Mouse (Mus musculus) midbrain, postnatal 0 days (tissue): Measurements from ENCODE around the gene Gltp. TPM values are rescaled to one million over a fixed set of nuclear protein-coding genes. Genes with fewer than 3 reads are reported as not detected.

ENCODE experiments used
- ATAC-seq: fragments of 200-750 bp; cut with Nextera tagmentation; 2 replicates; pipeline ENCODE4 v1.8.0; 2017; ENCODE audit warnings: moderate number of reproducible peaks, mild to moderate bottlenecking, moderate TSS enrichment, moderate library complexity; ENCODE audit not compliant: low FRiP score
- DNase-seq: peaks from one replicate; pipeline ENCODE4 v3.0.0-alpha.2; 2015; ENCODE audit warnings: low spot score
- H3K27ac ChIP-seq: fragments of 300-500 bp; sonication (generic); 2 replicates; pipeline ENCODE4 v1.5.1; 2014; ENCODE audit warnings: low read depth, mild to moderate bottlenecking, low read length, mixed read lengths
- H3K27me3 ChIP-seq: fragments of 300-500 bp; sonication (generic); 2 replicates; pipeline ENCODE4 v1.6.1; 2014; ENCODE audit warnings: low read length, control low read depth, mixed read lengths; ENCODE audit not compliant: insufficient read depth
- H3K36me3 ChIP-seq: fragments of 300-500 bp; sonication (generic); 2 replicates; pipeline ENCODE4 v1.6.1; 2014; ENCODE audit warnings: low read length, control low read depth, mixed read lengths; ENCODE audit not compliant: insufficient read depth
- H3K4me1 ChIP-seq: fragments of 300-500 bp; sonication (generic); 2 replicates; pipeline ENCODE4 v1.6.1; 2014; ENCODE audit warnings: mild to moderate bottlenecking, control low read depth, antibody characterized with exemption, low read length, mixed read lengths; ENCODE audit not compliant: insufficient read depth
- H3K4me2 ChIP-seq: fragments of 300-500 bp; sonication (generic); 2 replicates; pipeline ENCODE4 v1.6.1; 2014; ENCODE audit warnings: low read depth, mild to moderate bottlenecking, low read length, mixed read lengths; ENCODE audit not compliant: poor library complexity, severe bottlenecking
- H3K4me3 ChIP-seq: fragments of 300-500 bp; sonication (generic); 2 replicates; pipeline ENCODE4 v1.5.1; 2014; ENCODE audit warnings: low read depth, mild to moderate bottlenecking, low read length, moderate library complexity
- H3K9ac ChIP-seq: fragments of 300-500 bp; sonication (generic); replicated peaks from 2 replicates; pipeline ENCODE4 v1.6.1; 2014; ENCODE audit warnings: mild to moderate bottlenecking, low read length, moderate library complexity, mixed read lengths; ENCODE audit not compliant: poor library complexity, severe bottlenecking
- H3K9me3 ChIP-seq: fragments of 300-500 bp; sonication (generic); 2 replicates; pipeline ENCODE4 v1.6.1; 2016; ENCODE audit warnings: low read length, control low read depth
- CTCF ChIP-seq: IDR thresholded peaks from 2 replicates; pipeline ENCODE4 v1.5.1; 2016; ENCODE audit warnings: antibody characterized with exemption, mild to moderate bottlenecking
- WGBS: fragments of 180-500 bp; shearing (Covaris S2); extraction: QIAGEN DNeasy Blood & Tissue Kit; methylation state at CpG from one replicate; pipeline ENCODE4 v1.1.7; 2014; 5-methylcytosine and 5-hydroxymethylcytosine counted together
- polyA plus RNA-seq: library from polyadenylated mRNA; unstranded; fragments of >200 nt; fragmentation: Nextera tagmentation; extraction: Ambion mirVana; gene quantifications from 2 replicates; pipeline ENCODE4 v1.2.1, GENCODE M21; 2015
- total RNA-seq: library from RNA; depleted of rRNA; stranded (reverse); fragments of >200 nt; gene quantifications from 2 replicates; pipeline ENCODE4 v1.2.3, GENCODE M21; 2014

Gltp gene
- total and polyA plus RNA-seq, 2 experiments from 2014 or later: 32.6 to 42.1 TPM

DNA sequence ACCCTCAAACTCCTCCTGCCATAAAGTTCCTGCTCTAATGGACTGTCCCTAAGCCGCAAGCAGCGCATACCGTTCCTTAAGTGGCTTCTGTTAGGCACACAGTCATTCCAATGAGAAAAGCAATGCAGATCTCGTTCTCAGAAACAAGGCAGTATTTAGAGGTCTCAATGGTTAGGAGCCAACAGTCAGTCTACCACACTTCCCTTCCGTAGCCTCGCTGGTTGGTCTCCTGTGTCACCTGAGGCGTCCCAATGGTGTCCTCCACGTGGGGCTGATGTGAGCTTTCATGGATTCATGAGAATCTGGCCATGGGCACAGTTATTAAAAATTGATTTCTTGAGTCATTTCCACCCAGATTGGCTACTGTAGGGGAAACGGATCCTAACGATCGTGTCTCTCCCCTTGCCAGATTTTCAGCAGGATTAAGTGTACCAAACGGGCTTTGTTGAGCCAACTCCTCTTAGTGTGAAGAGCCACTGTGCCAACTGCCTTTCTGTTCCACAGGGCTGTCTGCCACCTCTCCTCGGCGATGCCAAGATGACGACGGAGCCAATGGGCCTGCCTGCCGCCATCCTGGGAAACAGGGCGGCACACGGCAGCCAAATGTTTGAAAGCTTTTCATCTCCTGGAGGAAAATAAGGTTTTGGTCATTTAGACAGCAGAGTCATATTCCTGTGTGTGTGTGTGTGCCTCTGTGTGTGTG lies 7.4 kb upstream of the Gltp start:
- Histone ChIP-seq H3K9me3 (no peaks in the 10 kb centered on the region), H3K27ac (no peak overlapping the region), H3K4me3 (no peak overlapping the region), H3K36me3 (no peaks in the 10 kb centered on the region), H3K4me2 (no peak overlapping the region), H3K9ac (no peak overlapping the region), H3K4me1 (no peaks in the 10 kb centered on the region), H3K27me3 (no peaks in the 10 kb centered on the region)
- ATAC-seq (0 out of 2 replicates have a peak, but pooled peaks have one; percentile 58), DNase-seq (peak; percentile 87)
- 74% methylated on average over 19 of the region's 19 CpGs for WGBS
- no peak for TF ChIP-seq CTCF

DNA sequence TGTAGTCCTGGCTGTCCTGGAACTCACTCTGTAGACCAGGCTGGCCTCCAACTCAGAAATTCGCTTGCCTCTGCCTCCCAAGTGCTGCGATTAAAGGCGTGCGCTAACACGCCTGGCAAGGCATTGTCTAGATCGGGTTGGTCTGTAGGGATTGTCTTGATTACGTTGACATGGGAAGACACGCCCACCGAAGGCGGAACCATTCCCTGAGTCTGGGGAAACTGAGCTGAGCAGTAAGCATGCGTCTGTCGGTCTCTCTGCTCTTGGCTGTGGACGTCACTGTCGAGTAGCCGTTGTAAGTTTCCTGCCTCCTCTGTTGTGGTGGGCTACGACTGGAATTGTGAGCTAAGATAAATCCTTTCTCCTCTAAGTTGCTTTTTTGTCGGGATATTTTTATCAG lies 6.2 kb upstream of the Gltp start:
- no peaks in the 10 kb centered on the region for H3K4me1 ChIP-seq
- no peak overlapping the region for H3K4me2 ChIP-seq
- no peak overlapping the region for H3K27ac ChIP-seq
- H3K9ac ChIP-seq: no peak overlapping the region
- no peak for TF ChIP-seq CTCF
- WGBS: 87% methylated on average over 17 of the region's 17 CpGs
- ATAC-seq: no peak
- H3K4me3 ChIP-seq: no peak overlapping the region
- no peaks in the 10 kb centered on the region for H3K9me3 ChIP-seq
- no peaks in the 10 kb centered on the region for H3K27me3 ChIP-seq
- DNase-seq: no peak
- no peaks in the 10 kb centered on the region for H3K36me3 ChIP-seq

DNA sequence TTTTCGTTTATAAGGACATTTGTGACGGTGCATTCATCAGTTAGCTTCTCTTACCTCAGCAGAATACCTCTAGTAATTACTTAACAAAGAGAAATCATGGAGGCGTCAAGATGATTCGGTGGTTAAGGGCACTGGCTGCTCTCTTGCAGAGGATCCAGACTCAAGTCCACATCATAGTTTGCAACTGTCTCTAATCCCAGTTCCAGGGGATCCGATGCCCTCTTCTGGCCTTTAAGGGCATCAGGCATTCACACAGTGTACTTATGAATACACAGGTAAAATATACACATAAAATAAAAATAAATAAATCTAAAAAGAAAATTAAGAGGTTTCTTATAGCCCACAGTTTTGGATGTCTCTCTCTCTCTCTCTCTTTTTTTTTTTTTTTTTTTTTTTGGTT lies 5.0 kb upstream of the Gltp start:
- Histone ChIP-seq H3K27me3 (no peaks in the 10 kb centered on the region), H3K9ac (no peak overlapping the region), H3K4me3 (no peak overlapping the region), H3K4me1 (no peaks in the 10 kb centered on the region), H3K4me2 (no peak overlapping the region), H3K36me3 (no peaks in the 10 kb centered on the region), H3K9me3 (no peaks in the 10 kb centered on the region), H3K27ac (no peak overlapping the region)
- ATAC-seq (no peak), DNase-seq (no peak)
- 68% methylated on average over 5 of the region's 5 CpGs for WGBS
- TF ChIP-seq CTCF: peak; percentile 33

DNA sequence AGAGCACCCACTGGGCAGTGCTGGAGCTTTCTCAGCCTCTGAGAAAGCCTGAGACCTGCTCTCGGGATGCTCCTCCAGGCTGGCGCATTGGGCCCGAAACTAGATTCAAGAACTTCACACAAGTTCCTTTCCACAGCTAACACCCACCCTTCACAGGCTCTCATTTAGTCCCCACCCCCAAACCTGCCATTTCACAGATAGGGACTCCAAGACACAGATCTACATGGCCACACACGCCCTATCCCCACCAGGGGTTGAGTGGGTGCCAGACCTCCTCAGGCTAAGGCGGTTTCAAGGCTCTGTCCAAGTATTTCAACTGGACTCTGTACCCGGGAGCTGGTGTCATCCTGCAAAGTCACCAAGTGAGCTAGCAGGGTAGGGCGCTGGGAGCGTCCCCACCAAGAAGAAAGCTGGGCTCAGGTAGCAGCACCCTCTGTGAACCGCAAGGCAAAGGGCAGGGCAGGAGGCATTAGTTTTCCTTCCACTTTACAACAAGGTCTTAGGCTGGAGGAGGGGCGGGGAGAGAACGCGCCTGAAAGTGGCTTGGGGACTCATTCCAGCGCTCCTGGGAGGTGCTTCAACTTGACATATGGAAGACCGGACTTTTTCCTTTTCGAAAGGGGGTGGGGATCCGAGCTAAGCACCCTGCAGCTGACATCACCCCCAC lies 951 bp downstream of the Gltp start:
- WGBS: 17% methylated on average over 16 of the region's 16 CpGs
- peak overlapping the region; percentile 80 for H3K4me3 ChIP-seq
- ATAC-seq (no peak), DNase-seq (no peak)
- no peaks in the 10 kb centered on the region for H3K27me3 ChIP-seq
- peak overlapping the region; percentile 86 for H3K9ac ChIP-seq
- no peaks in the 10 kb centered on the region for H3K36me3 ChIP-seq
- no peak overlapping the region for H3K27ac ChIP-seq
- no peak for TF ChIP-seq CTCF
- peaks cover 11% of the 10 kb centered on the region; the same call in 1 of the 2 replicates for H3K4me1 ChIP-seq
- H3K9me3 ChIP-seq: no peaks in the 10 kb centered on the region
- peak overlapping the region; percentile 85 for H3K4me2 ChIP-seq

DNA sequence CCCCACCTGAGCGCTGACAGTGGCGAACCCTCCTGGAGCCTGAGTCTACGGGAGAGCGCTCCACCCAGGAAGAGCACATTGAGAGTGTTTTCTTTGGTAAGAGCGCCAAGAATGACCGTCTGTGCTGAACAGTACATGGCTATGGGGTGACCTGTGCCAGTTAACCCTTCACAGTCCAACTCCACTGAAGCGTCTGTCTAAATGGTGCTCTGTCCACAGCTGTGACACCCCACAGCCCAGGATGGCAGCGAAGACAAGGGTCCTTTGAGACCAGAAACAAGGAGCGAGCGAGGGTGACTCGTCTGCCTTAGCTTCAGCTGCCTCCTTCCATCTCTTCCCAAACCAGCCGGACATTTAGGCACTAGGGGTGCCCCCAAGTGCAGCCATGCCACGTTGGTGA lies 2.1 kb downstream of the Gltp start:
- Histone ChIP-seq H3K4me2 (peak overlapping the region; percentile 24; the same call in 1 of the 2 replicates), H3K27ac (no peak overlapping the region), H3K9ac (no peak overlapping the region), H3K9me3 (no peaks in the 10 kb centered on the region), H3K4me1 (peaks cover 11% of the 10 kb centered on the region; the same call in 1 of the 2 replicates), H3K27me3 (no peaks in the 10 kb centered on the region), H3K4me3 (no peak overlapping the region), H3K36me3 (no peaks in the 10 kb centered on the region)
- 80% methylated on average over 13 of the region's 13 CpGs for WGBS
- no peak for TF ChIP-seq CTCF
- peak; percentile 37 for DNase-seq
- no peak for ATAC-seq

DNA sequence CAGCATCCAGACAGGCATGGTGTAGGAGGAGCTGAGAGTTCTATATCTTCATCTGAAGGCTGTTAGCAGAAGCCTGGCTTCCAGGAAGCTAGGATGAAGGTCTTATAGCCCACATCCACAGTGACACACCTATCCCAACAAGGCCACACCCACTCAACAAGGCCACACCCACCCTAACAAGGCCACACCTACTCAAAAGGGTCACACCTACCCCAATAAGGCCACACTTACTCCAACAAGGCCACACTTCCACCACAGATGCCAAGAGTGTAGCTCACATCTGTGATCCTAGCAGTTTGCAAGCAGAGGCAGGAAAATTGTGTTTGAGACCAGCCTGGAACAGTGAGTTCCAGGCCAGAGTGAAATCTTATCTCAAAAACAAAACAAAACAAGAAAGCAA lies 2.9 kb downstream of the Gltp start:
- Histone ChIP-seq H3K9ac (no peak overlapping the region), H3K4me2 (no peak overlapping the region), H3K4me3 (no peak overlapping the region), H3K27me3 (no peaks in the 10 kb centered on the region), H3K27ac (no peak overlapping the region), H3K4me1 (peaks cover 11% of the 10 kb centered on the region; the same call in 1 of the 2 replicates), H3K9me3 (no peaks in the 10 kb centered on the region), H3K36me3 (no peaks in the 10 kb centered on the region)
- no peak for DNase-seq
- no peak for ATAC-seq
- TF ChIP-seq CTCF: no peak
